Mouse (Mus musculus): ENCODE results near the gene Sp2. TPM values are rescaled to one million over a fixed set of nuclear protein-coding genes. Genes with fewer than 3 reads are reported as not detected.
A peak's percentile ranks its signal among the peaks of the same experiment; 100 is the strongest.

Gene Sp2
- polyA plus RNA-seq, 1 experiment from 2014 or later: 17.9 TPM

DNA sequence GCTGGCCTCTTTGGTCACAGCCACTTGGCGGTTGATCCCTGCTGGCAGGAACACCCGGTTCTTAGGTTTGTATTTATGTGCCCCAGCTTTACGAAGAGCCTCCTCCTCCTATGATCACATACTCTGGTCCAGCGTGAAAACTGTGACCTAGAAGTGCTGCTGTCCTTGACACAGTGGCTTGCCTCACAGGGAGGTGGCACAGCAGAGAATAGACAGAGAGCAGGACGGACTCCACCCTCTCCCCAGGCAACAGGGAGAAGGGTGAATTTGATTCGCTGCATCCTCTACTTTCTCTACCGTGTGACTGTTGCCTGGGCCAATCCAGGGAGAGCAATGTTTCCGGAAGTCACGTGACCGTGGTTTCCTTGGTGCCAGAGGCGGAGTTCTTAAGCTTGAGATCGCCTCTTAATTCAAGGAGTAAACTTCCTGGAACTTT lies 47.8 kb downstream of the Sp2 start:
- no peak overlapping the region for H3K27ac ChIP-seq (replicated peaks)
- peaks cover under 1% of the 10 kb centered on the region; the same call in 1 of the 2 replicates for H3K27me3 ChIP-seq
- H3K4me3 ChIP-seq (replicated peaks): 0 out of 2 replicates have a peak overlapping the region, but pooled peaks have one; percentile 6
- H3K9me3 ChIP-seq (replicated peaks): no peaks in the 10 kb centered on the region
- WGBS: 24% methylated on average over 12 of the region's 12 CpGs
- peak; percentile 69 for ATAC-seq (ENCODE audit: insufficient number of reproducible peaks, low FRiP score, low TSS enrichment, low read depth)
- H3K4me1 ChIP-seq: 0 out of 2 replicates have a peak, but pooled peaks cover under 1% of the 10 kb centered on the region
- H3K36me3 ChIP-seq: no peaks in the 10 kb centered on the region
- no peak overlapping the region for H3K9ac ChIP-seq
- peak overlapping the region; percentile 17; the same call in 1 of the 2 replicates for H3K4me2 ChIP-seq (replicated peaks)

- Histone ChIP-seq H3K9me3 (replicated peaks) (no peaks in the 10 kb centered on the region), H3K27ac (replicated peaks) (no peak overlapping the region), H3K4me2 (replicated peaks) (no peak overlapping the region), H3K27me3 (peaks cover 5% of the 10 kb centered on the region; the same call in 1 of the 2 replicates), H3K36me3 (no peaks in the 10 kb centered on the region), H3K4me1 (peaks cover 12% of the 10 kb centered on the region), H3K9ac (no peak overlapping the region), H3K4me3 (replicated peaks) (no peak overlapping the region)
- no peak for ATAC-seq (ENCODE audit: insufficient number of reproducible peaks, low FRiP score, low TSS enrichment, low read depth)
- 85% methylated on average over 13 of the region's 13 CpGs for WGBS
These were observed 49.0 kb downstream of the Sp2 start for GRCm38 (mm10) chr11:96933562-96934276.

- Histone ChIP-seq H3K27ac (replicated peaks) (no peak overlapping the region), H3K4me1 (peaks cover 15% of the 10 kb centered on the region), H3K36me3 (no peaks in the 10 kb centered on the region), H3K27me3 (peaks cover 19% of the 10 kb centered on the region; the same call in 1 of the 2 replicates), H3K4me2 (replicated peaks) (no peak overlapping the region), H3K4me3 (replicated peaks) (no peak overlapping the region), H3K9ac (no peak overlapping the region), H3K9me3 (replicated peaks) (no peaks in the 10 kb centered on the region)
- ATAC-seq (ENCODE audit: insufficient number of reproducible peaks, low FRiP score, low TSS enrichment, low read depth): no peak
- 48% methylated on average over 8 of the region's 8 CpGs for WGBS
These were observed 51.3 kb downstream of the Sp2 start for GRCm38 (mm10) chr11:96931327-96932062.

DNA sequence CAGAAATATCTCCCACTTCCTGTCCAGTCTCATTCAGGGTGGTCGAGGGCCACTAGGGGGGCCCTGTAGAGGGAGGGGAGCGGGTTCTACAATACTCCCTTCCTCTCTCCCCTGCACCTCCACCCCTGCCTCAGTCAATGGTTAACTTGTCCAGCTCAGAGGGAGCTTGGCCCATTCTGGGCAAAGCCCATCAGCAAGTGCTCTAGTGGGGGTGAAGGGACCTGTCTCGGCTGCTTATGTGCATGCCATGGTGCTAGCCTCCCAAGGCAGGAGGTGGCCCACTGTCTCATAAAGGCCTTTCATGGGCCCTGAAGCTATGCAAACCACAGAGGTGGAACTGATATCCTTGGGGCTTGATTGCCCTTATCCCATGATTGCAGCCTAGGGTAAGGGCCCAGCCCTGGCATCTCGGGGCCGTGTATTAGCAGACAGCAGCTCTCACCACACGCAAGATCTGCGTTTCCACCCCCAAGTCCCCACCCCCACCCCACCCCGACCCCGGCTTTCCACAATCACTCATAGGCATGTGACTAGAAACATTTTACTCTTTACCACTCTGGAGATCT lies 52.9 kb downstream of the Sp2 start:
- no peak overlapping the region for H3K4me3 ChIP-seq (replicated peaks)
- peak overlapping the region; percentile 24; the same call in 1 of the 2 replicates for H3K4me2 ChIP-seq (replicated peaks)
- ATAC-seq (ENCODE audit: insufficient number of reproducible peaks, low FRiP score, low TSS enrichment, low read depth): no peak
- H3K27me3 ChIP-seq: peaks cover 19% of the 10 kb centered on the region; the same call in 1 of the 2 replicates
- no peaks in the 10 kb centered on the region for H3K36me3 ChIP-seq
- 62% methylated on average over 9 of the region's 9 CpGs for WGBS
- H3K9ac ChIP-seq: no peak overlapping the region
- peak overlapping the region; percentile 48 for H3K27ac ChIP-seq (replicated peaks)
- H3K9me3 ChIP-seq (replicated peaks): no peaks in the 10 kb centered on the region
- H3K4me1 ChIP-seq: peaks cover 15% of the 10 kb centered on the region

DNA sequence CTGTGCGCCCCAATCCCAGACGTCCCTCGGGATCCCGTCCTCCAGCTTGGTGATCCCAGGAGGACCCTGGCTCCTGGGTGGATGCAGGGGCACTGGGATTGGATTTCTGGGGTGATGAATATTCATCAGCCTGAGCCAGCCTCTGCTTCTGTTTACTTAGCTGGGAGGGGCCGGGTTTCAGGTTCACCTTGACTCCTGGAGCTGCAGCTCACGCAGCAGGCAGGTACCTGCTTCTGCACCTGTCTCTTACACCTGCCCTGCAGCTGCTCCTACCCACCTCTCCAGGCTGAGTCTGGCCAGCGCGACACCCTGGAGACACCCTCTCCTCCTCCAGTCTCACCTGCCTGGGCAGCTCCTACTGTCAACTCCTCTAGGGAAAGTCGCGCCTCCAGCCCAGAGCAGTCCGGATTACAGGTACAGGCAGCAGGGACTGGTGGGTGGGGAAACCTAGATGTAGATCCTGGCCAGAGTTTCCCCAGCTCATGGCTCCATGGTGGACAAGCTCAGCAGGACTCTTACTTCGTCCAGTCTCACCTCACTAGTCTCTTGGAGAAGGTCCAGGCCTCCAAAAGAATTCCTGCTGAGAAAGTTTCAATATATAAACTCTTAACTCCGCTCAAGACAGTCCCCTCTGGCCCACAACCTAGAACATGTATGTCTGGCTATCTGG lies 53.5 kb downstream of the Sp2 start:
- Histone ChIP-seq H3K4me3 (replicated peaks) (no peak overlapping the region), H3K4me2 (replicated peaks) (peak overlapping the region; percentile 24), H3K4me1 (peaks cover 15% of the 10 kb centered on the region), H3K27me3 (peaks cover 19% of the 10 kb centered on the region; the same call in 1 of the 2 replicates), H3K27ac (replicated peaks) (peak overlapping the region; percentile 73), H3K9ac (0 out of 2 replicates have a peak overlapping the region, but pooled peaks have one; percentile 16), H3K9me3 (replicated peaks) (no peaks in the 10 kb centered on the region), H3K36me3 (no peaks in the 10 kb centered on the region)
- WGBS: 13% methylated on average over 13 of the region's 13 CpGs
- peak; percentile 67 for ATAC-seq (ENCODE audit: insufficient number of reproducible peaks, low FRiP score, low TSS enrichment, low read depth)

DNA sequence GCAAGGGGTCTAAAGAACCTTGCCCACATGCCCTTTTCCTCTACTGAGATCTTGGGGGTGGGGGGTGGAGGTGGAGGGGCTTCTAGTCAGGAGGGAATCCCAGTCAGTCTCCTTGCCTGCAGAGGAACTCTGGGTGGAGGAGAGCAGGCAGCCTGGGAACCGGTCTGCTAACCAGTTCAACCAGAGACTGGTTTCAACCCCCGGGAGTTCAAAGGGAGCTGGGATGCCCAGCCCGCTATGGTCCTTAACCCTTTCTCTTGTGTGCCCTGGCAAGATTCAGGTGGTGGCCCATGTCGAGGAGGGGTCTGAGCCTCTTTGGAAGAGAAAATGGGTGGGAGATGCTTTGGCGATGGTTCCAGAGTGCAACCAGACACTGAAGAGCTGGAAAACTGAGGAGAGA lies 54.1 kb downstream of the Sp2 start:
- no peaks in the 10 kb centered on the region for H3K9me3 ChIP-seq (replicated peaks)
- peak overlapping the region; percentile 24; the same call in 1 of the 2 replicates for H3K4me2 ChIP-seq (replicated peaks)
- H3K4me3 ChIP-seq (replicated peaks): no peak overlapping the region
- WGBS: 2% methylated on average over 5 of the region's 5 CpGs
- peak overlapping the region; percentile 73 for H3K27ac ChIP-seq (replicated peaks)
- peaks cover 15% of the 10 kb centered on the region for H3K4me1 ChIP-seq
- H3K27me3 ChIP-seq: peaks cover 19% of the 10 kb centered on the region; the same call in 1 of the 2 replicates
- H3K36me3 ChIP-seq: no peaks in the 10 kb centered on the region
- ATAC-seq (ENCODE audit: insufficient number of reproducible peaks, low FRiP score, low TSS enrichment, low read depth): 0 out of 2 replicates have a peak, but pooled peaks have one; percentile 8
- no peak overlapping the region for H3K9ac ChIP-seq

DNA sequence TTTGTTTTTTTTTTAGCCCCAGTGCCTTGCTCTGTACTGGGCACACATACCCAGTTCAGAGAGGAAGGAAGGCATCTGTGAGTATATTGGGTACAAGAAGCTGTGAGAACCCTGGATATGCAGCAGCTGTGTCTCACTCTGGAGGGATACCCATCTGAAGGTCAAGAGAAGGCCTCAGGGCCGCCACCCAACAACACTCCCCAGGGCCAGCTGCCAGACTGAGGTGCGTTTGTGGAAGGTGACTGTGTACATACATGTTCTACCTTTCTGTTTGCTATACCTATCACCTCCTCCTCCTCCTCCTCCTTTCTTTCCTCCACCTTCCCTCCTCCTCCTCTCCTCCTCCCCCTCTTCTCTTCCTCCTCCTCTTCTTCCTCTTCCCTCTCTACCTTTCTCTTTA lies 54.7 kb downstream of the Sp2 start, which contains the start of gene Prr15l:
Gene Prr15l, plus strand, starts transcription at position 17 of the 400 bp plus-strand sequence.
- peak within 1 kb of the TSS; percentile 73 for H3K27ac ChIP-seq (replicated peaks)
- no peaks in the 10 kb centered on the region for H3K36me3 ChIP-seq
- H3K4me2 ChIP-seq (replicated peaks): peak within 1 kb of the TSS; percentile 24; the same call in 1 of the 2 replicates
- peaks cover 15% of the 10 kb centered on the region for H3K4me1 ChIP-seq
- 42% methylated on average over 2 of the region's 2 CpGs for WGBS
- no peak for ATAC-seq (ENCODE audit: insufficient number of reproducible peaks, low FRiP score, low TSS enrichment, low read depth)
- H3K9me3 ChIP-seq (replicated peaks): no peaks in the 10 kb centered on the region
- no peak within 1 kb of the TSS for H3K4me3 ChIP-seq (replicated peaks)
- H3K9ac ChIP-seq: no peak within 1 kb of the TSS
- H3K27me3 ChIP-seq: peaks cover 19% of the 10 kb centered on the region; the same call in 1 of the 2 replicates

DNA sequence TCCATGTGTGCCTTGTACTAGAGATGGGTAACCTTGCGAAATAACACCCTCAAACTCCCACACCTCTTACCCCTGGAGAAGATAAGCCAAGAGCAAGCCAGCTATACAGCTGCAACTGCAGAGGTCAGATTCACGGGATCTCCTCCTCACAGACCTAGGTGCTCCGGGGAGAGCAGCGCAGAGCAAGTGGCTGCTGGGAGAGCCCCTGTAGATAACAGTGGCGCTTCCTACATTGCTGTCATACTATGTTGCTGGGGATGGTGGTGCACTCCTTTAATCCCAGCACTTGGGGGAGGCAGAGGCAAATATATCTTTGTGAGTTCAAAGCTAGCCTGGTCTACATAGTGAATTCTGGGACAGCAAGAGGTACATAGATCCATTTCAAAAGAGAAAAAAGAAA lies 56.2 kb downstream of the Sp2 start:
- Histone ChIP-seq H3K9me3 (replicated peaks) (no peaks in the 10 kb centered on the region), H3K4me3 (replicated peaks) (no peak overlapping the region), H3K4me2 (replicated peaks) (no peak overlapping the region), H3K36me3 (no peaks in the 10 kb centered on the region), H3K27ac (replicated peaks) (no peak overlapping the region), H3K27me3 (peaks cover 19% of the 10 kb centered on the region; the same call in 1 of the 2 replicates), H3K4me1 (peaks cover 15% of the 10 kb centered on the region), H3K9ac (no peak overlapping the region)
- ATAC-seq (ENCODE audit: insufficient number of reproducible peaks, low FRiP score, low TSS enrichment, low read depth): no peak
- 81% methylated on average over 5 of the region's 5 CpGs for WGBS

GRCm38 (mm10) chr11:96925469-96926148 lies 57.1 kb downstream of the Sp2 start:
- H3K4me3 ChIP-seq (replicated peaks): no peak overlapping the region
- no peak overlapping the region for H3K4me2 ChIP-seq (replicated peaks)
- H3K9ac ChIP-seq: no peak overlapping the region
- no peaks in the 10 kb centered on the region for H3K36me3 ChIP-seq
- peaks cover 19% of the 10 kb centered on the region; the same call in 1 of the 2 replicates for H3K27me3 ChIP-seq
- H3K9me3 ChIP-seq (replicated peaks): no peaks in the 10 kb centered on the region
- peaks cover 15% of the 10 kb centered on the region for H3K4me1 ChIP-seq
- no peak for ATAC-seq (ENCODE audit: insufficient number of reproducible peaks, low FRiP score, low TSS enrichment, low read depth)
- H3K27ac ChIP-seq (replicated peaks): no peak overlapping the region
- WGBS: 82% methylated on average over 12 of the region's 12 CpGs

DNA sequence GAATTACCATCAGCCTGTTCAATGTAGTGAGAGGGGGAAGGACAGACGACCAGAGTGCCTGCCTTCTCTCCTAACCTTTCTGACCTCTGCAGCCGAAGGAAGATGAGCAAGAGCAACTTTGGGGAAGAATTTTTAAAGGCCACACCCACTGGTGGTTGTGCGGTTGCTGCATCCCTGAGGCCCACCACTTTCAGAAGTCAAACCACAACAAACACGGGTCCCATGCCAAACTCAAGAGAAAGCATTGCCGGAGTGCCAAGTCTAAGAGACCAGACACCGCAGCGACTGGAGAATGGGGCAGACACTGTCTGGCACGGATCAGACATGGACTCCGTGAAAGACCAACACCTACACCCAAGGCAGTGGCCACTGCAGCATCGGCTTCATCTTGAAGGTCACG lies 57.9 kb downstream of the Sp2 start:
- Histone ChIP-seq H3K4me3 (replicated peaks) (no peak overlapping the region), H3K4me1 (peaks cover 15% of the 10 kb centered on the region), H3K27ac (replicated peaks) (no peak overlapping the region), H3K9me3 (replicated peaks) (no peaks in the 10 kb centered on the region), H3K4me2 (replicated peaks) (no peak overlapping the region), H3K9ac (no peak overlapping the region), H3K27me3 (peaks cover 17% of the 10 kb centered on the region; the same call in 1 of the 2 replicates), H3K36me3 (no peaks in the 10 kb centered on the region)
- WGBS: 70% methylated on average over 11 of the region's 11 CpGs
- ATAC-seq (ENCODE audit: insufficient number of reproducible peaks, low FRiP score, low TSS enrichment, low read depth): no peak
